Comparison of ENCODE assay signal across 9 mouse cellular contexts in the genomic region with DNA sequence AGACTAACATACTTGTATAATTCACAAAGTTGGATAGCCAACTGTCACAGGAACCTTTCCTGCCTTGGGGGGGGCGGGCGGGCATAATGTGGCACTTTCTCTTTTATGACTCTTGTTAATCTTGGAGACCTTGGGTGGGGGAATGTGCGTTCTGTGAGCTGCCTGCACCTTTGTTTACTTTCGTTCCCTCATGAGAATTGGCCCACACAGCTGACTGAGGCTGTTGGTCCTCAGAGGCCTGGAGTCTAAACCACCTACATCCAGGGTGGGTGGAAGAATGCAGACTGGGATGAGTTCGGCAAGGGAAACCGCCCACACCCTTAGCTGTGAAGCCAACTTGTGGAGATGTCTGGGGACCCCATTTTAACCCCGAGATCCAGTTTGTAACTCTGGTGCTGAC. TPM values are rescaled to one million over a fixed set of nuclear protein-coding genes. Genes with fewer than 3 reads are reported as not detected.
DNase-seq lines count a peak whose midpoint lies in the region; ATAC-seq and TF ChIP-seq lines count a peak whose summit lies in the region.
"Had no signal": no experiment of that assay in that cellular context is flagged by ENCODE, and none has a peak within 500 bp of the region (broad histone marks: within the 10 kb centered on the region; RNA-seq: fewer than 3 reads in every experiment).

No protein-coding gene starts in this region.

- no peak for TF ChIP-seq CTCF in layer of hippocampus, adult 2 months (conservative IDR thresholded peaks at IDR 0.05)

- no peak for ATAC-seq in forebrain, embryonic 12.5 days (ENCODE audit: low FRiP score)
- ATAC-seq in forebrain, embryonic 14.5 days: no peak
- no peak for ATAC-seq in hindbrain, embryonic 15.5 days (ENCODE audit: low FRiP score, low read depth)
- ATAC-seq in monocyte, adult 5-6 weeks (replicated peaks; ENCODE audit: insufficient number of reproducible peaks, low FRiP score, low TSS enrichment, poor library complexity, severe bottlenecking): no peak

- no peaks in the 10 kb centered on the region for H3K36me3 ChIP-seq in forebrain, embryonic 12.5 days (replicated peaks)
- no peaks in the 10 kb centered on the region for H3K36me3 ChIP-seq in forebrain, embryonic 14.5 days (ENCODE audit: control insufficient read depth, insufficient read depth, low read length)
- no peaks in the 10 kb centered on the region for H3K36me3 ChIP-seq in hindbrain, embryonic 15.5 days
- H3K36me3 ChIP-seq in myocyte (ENCODE audit: control insufficient read depth, insufficient read depth): no peaks in the 10 kb centered on the region

- peak overlapping the region; percentile 50; the same call in 1 of the 2 replicates for H3K4me2 ChIP-seq in forebrain, embryonic 12.5 days
- no peak overlapping the region for H3K4me2 ChIP-seq in forebrain, embryonic 14.5 days (ENCODE audit: low read length)
- H3K4me2 ChIP-seq in hindbrain, embryonic 15.5 days: peak overlapping the region; percentile 51
- H3K4me2 ChIP-seq in myocyte (ENCODE audit: low read depth): peak overlapping the region; percentile 26

- WGBS in forebrain, embryonic 12.5 days: 72% methylated on average over 7 of the region's 7 CpGs
- WGBS in forebrain, embryonic 14.5 days: 65% methylated on average over 7 of the region's 7 CpGs
- WGBS in hindbrain, embryonic 15.5 days: 64% methylated on average over 7 of the region's 7 CpGs

- no peak overlapping the region for H3K27ac ChIP-seq in forebrain, embryonic 12.5 days
- no peak overlapping the region for H3K27ac ChIP-seq in forebrain, embryonic 14.5 days (ENCODE audit: low read depth, low read length)
- peak overlapping the region; percentile 36; the same call in 1 of the 2 replicates for H3K27ac ChIP-seq in layer of hippocampus, adult 2 months
- H3K27ac ChIP-seq in hindbrain, embryonic 15.5 days (replicated peaks): no peak overlapping the region

- H3K79me2 ChIP-seq in myocyte (ENCODE audit: control insufficient read depth, insufficient read depth): no peaks in the 10 kb centered on the region

- H3K4me3 ChIP-seq in forebrain, embryonic 12.5 days (replicated peaks): no peak overlapping the region
- no peak overlapping the region for H3K4me3 ChIP-seq in forebrain, embryonic 14.5 days (ENCODE audit: low read depth, low read length)
- H3K4me3 ChIP-seq in layer of hippocampus, adult 2 months: no peak overlapping the region
- no peak overlapping the region for H3K4me3 ChIP-seq in hindbrain, embryonic 15.5 days
- H3K4me3 ChIP-seq in myocyte: no peak overlapping the region

- H3K9me3 ChIP-seq in forebrain, embryonic 12.5 days: no peaks in the 10 kb centered on the region
- H3K9me3 ChIP-seq in forebrain, embryonic 14.5 days (replicated peaks; ENCODE audit: control insufficient read depth, low read length): no peaks in the 10 kb centered on the region
- no peaks in the 10 kb centered on the region for H3K9me3 ChIP-seq in hindbrain, embryonic 15.5 days
- H3K9me3 ChIP-seq: megakaryocyte, embryonic 14.5 days had no signal

- no peak for TF ChIP-seq POLR2A in myocyte (IDR thresholded peaks at IDR 0.05; ENCODE audit: insufficient read length, low read depth)

- peaks cover 24% of the 10 kb centered on the region for H3K27me3 ChIP-seq in forebrain, embryonic 12.5 days
- no peaks in the 10 kb centered on the region for H3K27me3 ChIP-seq in forebrain, embryonic 14.5 days (replicated peaks; ENCODE audit: control insufficient read depth, insufficient read depth, low read length)
- no peaks in the 10 kb centered on the region for H3K27me3 ChIP-seq in hindbrain, embryonic 15.5 days
- H3K27me3 ChIP-seq in myocyte (ENCODE audit: control insufficient read depth, insufficient read depth, insufficient read length): no peaks in the 10 kb centered on the region

- no peak for DNase-seq in forebrain, embryonic 14.5 days (ENCODE audit: low spot score)
- DNase-seq in layer of hippocampus, adult 2 months (ENCODE audit: low spot score in 2 of 2): no peak
- DNase-seq in layer of hippocampus, postnatal 36 days: no peak
- DNase-seq in layer of hippocampus, postnatal 25 days (ENCODE audit: extremely low spot score in 1 of 2, low spot score in 1 of 2): no peak

- H3ac ChIP-seq in myocyte (ENCODE audit: control insufficient read depth, insufficient read length): no peak overlapping the region

- H3K4me1 ChIP-seq in forebrain, embryonic 12.5 days: peaks cover 27% of the 10 kb centered on the region
- H3K4me1 ChIP-seq in forebrain, embryonic 14.5 days (ENCODE audit: control insufficient read depth, insufficient read depth, low read length): peaks cover 4% of the 10 kb centered on the region
- peaks cover 16% of the 10 kb centered on the region for H3K4me1 ChIP-seq in hindbrain, embryonic 15.5 days (replicated peaks)

- H3K9ac ChIP-seq in forebrain, embryonic 12.5 days: no peak overlapping the region
- H3K9ac ChIP-seq in forebrain, embryonic 14.5 days (ENCODE audit: low read length): no peak overlapping the region
- H3K9ac ChIP-seq in hindbrain, embryonic 15.5 days: no peak overlapping the region

TF ChIP-seq in myocyte, 11 proteins besides CTCF, POLR2A, EP300 and RAD21:
- TF ChIP-seq CEBPB (IDR thresholded peaks at IDR 0.05; ENCODE audit: insufficient read depth, poor library complexity, severe bottlenecking) (no peak), USF1 (IDR thresholded peaks at IDR 0.05; ENCODE audit: low read depth) (no peak), E2F4 (IDR thresholded peaks at IDR 0.05; ENCODE audit: insufficient read depth) (no peak), REST (IDR thresholded peaks at IDR 0.05; ENCODE audit: insufficient read depth, insufficient read length) (no peak), MYOG (IDR thresholded peaks at IDR 0.05; ENCODE audit: control insufficient read depth in 1 of 3, insufficient read depth in 1 of 3, insufficient read length in 2 of 3, low read depth in 2 of 3) (no peak), SRF (IDR thresholded peaks at IDR 0.05; ENCODE audit: control insufficient read depth, insufficient read length, low read depth) (no peak), POLR2AphosphoS2 (IDR thresholded peaks at IDR 0.05; ENCODE audit: insufficient read length, low read depth) (no peak), MAX (IDR thresholded peaks at IDR 0.05; ENCODE audit: low read depth) (no peak), TCF12 (IDR thresholded peaks at IDR 0.05; ENCODE audit: insufficient read depth, poor library complexity, severe bottlenecking) (no peak), MYOD1 (IDR thresholded peaks at IDR 0.05; ENCODE audit: control insufficient read depth in 1 of 3, insufficient read length in 2 of 3, low read depth in 2 of 3) (no peak), TCF3 (IDR thresholded peaks at IDR 0.05; ENCODE audit: insufficient read length, low read depth) (no peak)

RNA-seq across cellular contexts. Expression of gene Meox1, which starts 13.0 kb away (rescaled TPM):
- 0.17 and 0.60 TPM in 2 replicates for polyA plus RNA-seq in forebrain, embryonic 12.5 days (2016; fragmentation: Nextera tagmentation; extraction: Ambion mirVana)
- polyA plus RNA-seq in forebrain, embryonic 14.5 days (2014; fragmentation: Nextera tagmentation; extraction: Ambion mirVana): 0.34 and 0.49 TPM in 2 replicates
- under 1 TPM; 0.71 to 0.74 TPM for total RNA-seq in layer of hippocampus, adult 2 months (2021)
- total RNA-seq in layer of hippocampus, postnatal 36 days (2021): under 1 TPM; 0.43 to 0.50 TPM
- polyA plus RNA-seq in hindbrain, embryonic 15.5 days (2015; fragmentation: Nextera tagmentation; extraction: Ambion mirVana): 0.50 and 0.51 TPM in 2 replicates
- polyA plus RNA-seq in myocyte (2012; fragmentation: generic; extraction: Trizol): 0.16 TPM
- 1 to 10 TPM in 1 of 2 experiments, under 1 TPM in 1; 0.85 to 1.0 TPM for total RNA-seq in layer of hippocampus, postnatal 25 days (2021)
- total RNA-seq in monocyte, adult 5-6 weeks (2017): not detected in 3 replicates
